Mouse (Mus musculus) ES-Bruce4 (cell line): ENCODE measurements around the gene Plcg1.

ENCODE experiments used
- CTCF ChIP-seq: IDR thresholded peaks from one replicate; pipeline ENCODE4 v1.8.1; 2011; ENCODE audit warnings: low read depth, low read length
- EP300 ChIP-seq: IDR thresholded peaks from 2 replicates; pipeline ENCODE4 v1.6.1; 2011; ENCODE audit warnings: low read depth, low read length; ENCODE audit not compliant: insufficient read depth
- POLR2A ChIP-seq: IDR thresholded peaks from one replicate; pipeline ENCODE4 v1.8.1; 2011; ENCODE audit warnings: low read length; ENCODE audit not compliant: insufficient read depth

GRCm38 (mm10) chr2:160745497-160745896 lies 14.4 kb downstream of the Plcg1 start:
- TF ChIP-seq POLR2A, result no peak
- no peak for TF ChIP-seq CTCF
- TF ChIP-seq EP300, result no peak
